Mouse (Mus musculus) forebrain, embryonic 13.5 days (tissue): ENCODE measurements around the gene 4933415A04Rik. TPM values are rescaled to one million over a fixed set of nuclear protein-coding genes. Genes with fewer than 3 reads are reported as not detected.

ENCODE experiments used
- ATAC-seq: fragments of 200-750 bp; cut with Nextera tagmentation; 2 replicates; pipeline ENCODE4 v1.8.0; 2017
- H3K27ac ChIP-seq: fragments of 300-500 bp; sonication (generic); 2 replicates; pipeline ENCODE4 v1.5.1; 2015; ENCODE audit warnings: inconsistent platforms, mild to moderate bottlenecking, moderate library complexity
- H3K27me3 ChIP-seq: fragments of 300-500 bp; sonication (generic); 2 replicates; pipeline ENCODE4 v1.6.1; 2015; ENCODE audit warnings: mild to moderate bottlenecking, inconsistent platforms
- H3K36me3 ChIP-seq: fragments of 300-500 bp; sonication (generic); 2 replicates; pipeline ENCODE4 v1.6.1; 2015; ENCODE audit warnings: mild to moderate bottlenecking, inconsistent platforms; ENCODE audit not compliant: poor library complexity, severe bottlenecking
- H3K4me1 ChIP-seq: fragments of 300-500 bp; sonication (generic); 2 replicates; pipeline ENCODE4 v1.6.1; 2015; ENCODE audit warnings: inconsistent platforms
- H3K4me2 ChIP-seq: fragments of 300-500 bp; sonication (generic); 2 replicates; pipeline ENCODE4 v1.6.1; 2015; ENCODE audit warnings: inconsistent platforms, mild to moderate bottlenecking, moderate library complexity
- H3K4me3 ChIP-seq: fragments of 300-500 bp; sonication (generic); 2 replicates; pipeline ENCODE4 v1.5.1; 2015; ENCODE audit warnings: mild to moderate bottlenecking, inconsistent platforms
- H3K9ac ChIP-seq: fragments of 300-500 bp; sonication (generic); 2 replicates; pipeline ENCODE4 v1.6.1; 2015; ENCODE audit warnings: mild to moderate bottlenecking, inconsistent platforms
- H3K9me3 ChIP-seq: fragments of 300-500 bp; sonication (generic); replicated peaks from 2 replicates; pipeline ENCODE4 v1.6.1; 2016; ENCODE audit warnings: inconsistent platforms
- WGBS: fragments of 180-500 bp; shearing (Covaris S2); methylation state at CpG from one replicate; pipeline ENCODE4 v1.1.7; 2015; 5-methylcytosine and 5-hydroxymethylcytosine counted together
- polyA plus RNA-seq: library from polyadenylated mRNA; unstranded; fragments of >200 nt; fragmentation: Nextera tagmentation; extraction: Ambion mirVana; gene quantifications from 2 replicates; pipeline ENCODE4 v1.2.1, GENCODE M21; 2015

4933415A04Rik gene
- polyA plus RNA-seq, 1 experiment from 2014 or later = 4.8 TPM

GRCm38 (mm10) chr11:43638486-43638885 lies 51.6 kb downstream of the 4933415A04Rik start:
- Histone ChIP-seq H3K9me3 (no peaks in the 10 kb centered on the region), H3K4me1 (peaks cover 16% of the 10 kb centered on the region), H3K9ac (no peak overlapping the region), H3K27ac (no peak overlapping the region), H3K27me3 (no peaks in the 10 kb centered on the region), H3K36me3 (no peaks in the 10 kb centered on the region), H3K4me3 (no peak overlapping the region), H3K4me2 (no peak overlapping the region)
- no peak for ATAC-seq
- WGBS = 92% methylated on average over 3 of the region's 3 CpGs

Other genes with a start within 250 kb of the 4933415A04Rik start
- 38.1 and 45.3 TPM in 2 replicates for gene Pttg1, start 160.8 kb upstream of the 4933415A04Rik start, polyA plus RNA-seq
- gene Slu7, start 153.3 kb upstream of the 4933415A04Rik start, polyA plus RNA-seq = 68.4 and 72.8 TPM in 2 replicates
- gene C1qtnf2, start 112.8 kb upstream of the 4933415A04Rik start, polyA plus RNA-seq = 2.2 and 2.6 TPM in 2 replicates
- 13.9 and 15.1 TPM in 2 replicates for gene Ccnjl, start 58.3 kb upstream of the 4933415A04Rik start, polyA plus RNA-seq
- not detected in 2 replicates for gene Fabp6, start 14.5 kb downstream of the 4933415A04Rik start, polyA plus RNA-seq
- 28.4 and 28.5 TPM in 2 replicates for gene Pwwp2a, start 95.0 kb downstream of the 4933415A04Rik start, polyA plus RNA-seq
- 80.6 and 89.7 TPM in 2 replicates for gene Ttc1, start 161.0 kb downstream of the 4933415A04Rik start, polyA plus RNA-seq